Comparison of ENCODE assay signal across 18 mouse cellular contexts in the genomic region with DNA sequence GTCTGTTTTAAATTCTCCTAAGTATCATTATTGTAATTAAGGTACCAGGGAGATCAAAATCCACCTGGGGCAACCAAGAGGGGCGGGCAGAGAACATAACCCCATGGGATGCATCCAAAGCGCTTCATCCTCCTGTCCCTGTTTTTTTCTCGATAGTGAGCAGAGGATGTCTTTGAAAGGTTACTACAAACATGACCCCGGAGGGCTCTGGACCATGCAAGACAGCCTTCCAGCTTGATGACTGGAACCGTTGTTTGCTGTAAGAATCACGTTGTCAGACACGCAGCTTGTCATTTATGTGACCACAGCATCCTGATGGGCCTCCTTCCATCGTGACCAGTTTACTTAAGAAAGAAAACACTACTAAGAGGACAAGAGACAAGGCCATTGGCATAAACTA.
DNase-seq lines count a peak whose midpoint lies in the region; ATAC-seq and TF ChIP-seq lines count a peak whose summit lies in the region.
"Had no signal": no experiment of that assay in that cellular context is flagged by ENCODE, and none has a peak within 500 bp of the region (broad histone marks: within the 10 kb centered on the region; RNA-seq: fewer than 3 reads in every experiment).

No protein-coding gene starts in this region.

- intact Hi-C loops in left cerebral cortex, adult 2 months (cut with DNase I) = no loop called here

- H3K4me3 ChIP-seq in kidney, embryonic 15.5 days (replicated peaks) = no peak overlapping the region
- no peak overlapping the region for H3K4me3 ChIP-seq in neural tube, embryonic 11.5 days (ENCODE audit: low read depth, low read length)
- no peak overlapping the region for H3K4me3 ChIP-seq in embryonic facial prominence, embryonic 10.5 days
- H3K4me3 ChIP-seq in left cerebral cortex, adult 2 months = no peak overlapping the region
- H3K4me3 ChIP-seq: embryonic facial prominence, embryonic 15.5 days; erythroblast, embryonic 14.5 days; forebrain, embryonic 10.5 days; gastrocnemius, adult 2 months; heart, embryonic 12.5 days had no signal

- TF ChIP-seq CTCF in left cerebral cortex, adult 2 months (IDR thresholded peaks at IDR 0.05) = no peak

- peak; percentile 56 for ATAC-seq in kidney, embryonic 15.5 days (replicated peaks; ENCODE audit: low FRiP score)
- no peak for ATAC-seq in neural tube, embryonic 11.5 days (ENCODE audit: insufficient read depth, low FRiP score, low TSS enrichment)
- ATAC-seq: forebrain, embryonic 14.5 days; hindbrain, embryonic 16.5 days had no signal

- peaks cover 3% of the 10 kb centered on the region; the same call in 1 of the 2 replicates for H3K4me1 ChIP-seq in kidney, embryonic 15.5 days
- H3K4me1 ChIP-seq in neural tube, embryonic 11.5 days (ENCODE audit: control insufficient read depth, insufficient read depth, low read length) = no peaks in the 10 kb centered on the region
- H3K4me1 ChIP-seq in embryonic facial prominence, embryonic 10.5 days = peaks cover 12% of the 10 kb centered on the region
- H3K4me1 ChIP-seq: heart, embryonic 12.5 days had no signal

- no peaks in the 10 kb centered on the region for H3K9me3 ChIP-seq in kidney, embryonic 15.5 days (replicated peaks)
- no peaks in the 10 kb centered on the region for H3K9me3 ChIP-seq in neural tube, embryonic 11.5 days (ENCODE audit: control insufficient read depth, low read length)
- no peaks in the 10 kb centered on the region for H3K9me3 ChIP-seq in embryonic facial prominence, embryonic 10.5 days
- H3K9me3 ChIP-seq: embryonic facial prominence, embryonic 15.5 days; forebrain, embryonic 10.5 days; heart, embryonic 12.5 days had no signal

- no peak overlapping the region for H3K9ac ChIP-seq in kidney, embryonic 15.5 days
- no peak overlapping the region for H3K9ac ChIP-seq in neural tube, embryonic 11.5 days (ENCODE audit: low read length)
- H3K9ac ChIP-seq: embryonic facial prominence, embryonic 15.5 days; heart, embryonic 12.5 days had no signal

- no peak for DNase-seq in kidney, adult 9 months
- no peak for DNase-seq in neural tube, embryonic 11.5 days (ENCODE audit: low spot score)
- no peak for DNase-seq in neural tube, embryonic 10.5 days (ENCODE audit: extremely low spot score, low spot score)
- no peak for DNase-seq in embryonic facial prominence, embryonic 10.5 days (ENCODE audit: low spot score)
- no peak for DNase-seq in left cerebral cortex, adult 2 months (ENCODE audit: extremely low spot score in 1 of 2, low spot score in 2 of 2)
- DNase-seq: adrenal gland, adult 8-10 months; adrenal gland, postnatal 36 days; cerebellum, adult 2 months; cerebellum, postnatal 10 days; gastrocnemius, adult 2 months; gastrocnemius, postnatal 25 days had no signal

- H3K4me2 ChIP-seq in kidney, embryonic 15.5 days = no peak overlapping the region
- no peak overlapping the region for H3K4me2 ChIP-seq in neural tube, embryonic 11.5 days (ENCODE audit: low read depth)
- H3K4me2 ChIP-seq: embryonic facial prominence, embryonic 15.5 days; heart, embryonic 12.5 days had no signal

- no peaks in the 10 kb centered on the region for H3K36me3 ChIP-seq in kidney, embryonic 15.5 days
- no peaks in the 10 kb centered on the region for H3K36me3 ChIP-seq in neural tube, embryonic 11.5 days (ENCODE audit: control insufficient read depth, insufficient read depth, low read length)
- H3K36me3 ChIP-seq in embryonic facial prominence, embryonic 10.5 days (replicated peaks) = no peaks in the 10 kb centered on the region
- H3K36me3 ChIP-seq: embryonic facial prominence, embryonic 15.5 days; forebrain, embryonic 10.5 days; heart, embryonic 12.5 days had no signal

- WGBS in kidney, embryonic 15.5 days = 37% methylated on average over 8 of the region's 8 CpGs
- WGBS in neural tube, embryonic 11.5 days = 61% methylated on average over 8 of the region's 8 CpGs
- 33% methylated on average over 8 of the region's 8 CpGs for WGBS in embryonic facial prominence, embryonic 10.5 days

- no peaks in the 10 kb centered on the region for H3K27me3 ChIP-seq in kidney, embryonic 15.5 days
- H3K27me3 ChIP-seq in neural tube, embryonic 11.5 days (ENCODE audit: control insufficient read depth, insufficient read depth, low read length) = no peaks in the 10 kb centered on the region
- 0 out of 2 replicates have a peak, but pooled peaks cover 3% of the 10 kb centered on the region for H3K27me3 ChIP-seq in embryonic facial prominence, embryonic 10.5 days (replicated peaks; ENCODE audit: low read depth, poor library complexity, severe bottlenecking)
- H3K27me3 ChIP-seq: embryonic facial prominence, embryonic 15.5 days; heart, embryonic 12.5 days had no signal

- H3K27ac ChIP-seq in kidney, embryonic 15.5 days = no peak overlapping the region
- H3K27ac ChIP-seq in neural tube, embryonic 11.5 days (ENCODE audit: low read depth, low read length) = 0 out of 2 replicates have a peak overlapping the region, but pooled peaks have one; percentile 17
- H3K27ac ChIP-seq in embryonic facial prominence, embryonic 10.5 days (replicated peaks) = peak overlapping the region; percentile 10; the same call in 1 of the 2 replicates
- H3K27ac ChIP-seq in left cerebral cortex, adult 2 months = no peak overlapping the region
- H3K27ac ChIP-seq: embryonic facial prominence, embryonic 15.5 days; forebrain, embryonic 10.5 days; gastrocnemius, adult 2 months had no signal

Comparison
In these comparisons a context has a peak if more than half of its experiments do, and no peak if none do; other contexts are left out.
1. H3K27ac ChIP-seq: peak in neural tube, embryonic 11.5 days (single experiment) and embryonic facial prominence, embryonic 10.5 days (single experiment); none in kidney, embryonic 15.5 days (single experiment) and left cerebral cortex, adult 2 months (single experiment).